Mouse (Mus musculus) limb, embryonic 14.5 days (tissue): Measurements from ENCODE around the gene Fbxl2. TPM values are rescaled to one million over a fixed set of nuclear protein-coding genes. Genes with fewer than 3 reads are reported as not detected.

Experiments used
- ATAC-seq: fragments of 200-750 bp; cut with Nextera tagmentation; 2 replicates; pipeline ENCODE4 v1.8.0; 2017; ENCODE audit warnings: low read depth, moderate number of reproducible peaks, moderate TSS enrichment; ENCODE audit not compliant: low FRiP score
- DNase-seq: peaks from one replicate; pipeline ENCODE4 v3.0.0-alpha.2; 2015; ENCODE audit warnings: low spot score
- H3K27ac ChIP-seq: fragments of 300-500 bp; sonication (generic); replicated peaks from 2 replicates; pipeline ENCODE4 v1.5.1; 2014; ENCODE audit warnings: low read depth, mild to moderate bottlenecking, low read length, moderate library complexity, mixed read lengths
- H3K27me3 ChIP-seq: fragments of 300-500 bp; sonication (generic); 2 replicates; pipeline ENCODE4 v1.6.1; 2014; ENCODE audit warnings: low read length, mixed read lengths; ENCODE audit not compliant: control insufficient read depth, insufficient read depth
- H3K36me3 ChIP-seq: fragments of 300-500 bp; sonication (generic); 2 replicates; pipeline ENCODE4 v1.6.1; 2014; ENCODE audit warnings: mild to moderate bottlenecking, low read length, moderate library complexity, mixed read lengths; ENCODE audit not compliant: control insufficient read depth, insufficient read depth
- H3K4me1 ChIP-seq: fragments of 300-500 bp; sonication (generic); 2 replicates; pipeline ENCODE4 v1.6.1; 2014; ENCODE audit warnings: antibody characterized with exemption, low read length, mixed read lengths; ENCODE audit not compliant: control insufficient read depth, insufficient read depth
- H3K4me2 ChIP-seq: fragments of 300-500 bp; sonication (generic); replicated peaks from 2 replicates; pipeline ENCODE4 v1.6.1; 2014; ENCODE audit warnings: low read depth, mild to moderate bottlenecking, low read length, moderate library complexity; ENCODE audit not compliant: severe bottlenecking
- H3K4me3 ChIP-seq: fragments of 300-500 bp; sonication (generic); replicated peaks from 2 replicates; pipeline ENCODE4 v1.5.1; 2014; ENCODE audit warnings: low read length
- H3K9ac ChIP-seq: fragments of 300-500 bp; sonication (generic); 2 replicates; pipeline ENCODE4 v1.6.1; 2014; ENCODE audit warnings: mild to moderate bottlenecking, low read depth, low read length, moderate library complexity; ENCODE audit not compliant: severe bottlenecking
- H3K9me3 ChIP-seq: fragments of 300-500 bp; sonication (generic); 2 replicates; pipeline ENCODE4 v1.6.1; 2016; ENCODE audit warnings: low read length; ENCODE audit not compliant: control insufficient read depth
- POLR2A ChIP-seq: fragments of 200-500 bp; IDR thresholded peaks from 2 replicates; pipeline ENCODE4 v1.8.0; 2012; ENCODE audit warnings: inconsistent platforms, mild to moderate bottlenecking, moderate library complexity, borderline replicate concordance; ENCODE audit not compliant: insufficient read depth, insufficient read length; ENCODE audit errors: extremely low read depth
- WGBS: fragments of 180-500 bp; shearing (Covaris S2); extraction: QIAGEN DNeasy Blood & Tissue Kit; methylation state at CpG from one replicate; pipeline ENCODE4 v1.1.7; 2014; 5-methylcytosine and 5-hydroxymethylcytosine counted together
- polyA plus RNA-seq, 2 experiments: library from polyadenylated mRNA; depleted of rRNA in 1 of 2; stranded (reverse) in 1 of 2; unstranded in 1 of 2; fragments of >200 nt; fragmentation: Nextera tagmentation in 1 of 2; extraction: Ambion mirVana in 1 of 2; gene quantifications; 2 replicates each; pipeline versions ENCODE4 v1.2.1 to v1.2.3; 2012 to 2014

Fbxl2 gene
- polyA plus RNA-seq, 2 experiments = 4.6 to 8.3 TPM

DNA sequence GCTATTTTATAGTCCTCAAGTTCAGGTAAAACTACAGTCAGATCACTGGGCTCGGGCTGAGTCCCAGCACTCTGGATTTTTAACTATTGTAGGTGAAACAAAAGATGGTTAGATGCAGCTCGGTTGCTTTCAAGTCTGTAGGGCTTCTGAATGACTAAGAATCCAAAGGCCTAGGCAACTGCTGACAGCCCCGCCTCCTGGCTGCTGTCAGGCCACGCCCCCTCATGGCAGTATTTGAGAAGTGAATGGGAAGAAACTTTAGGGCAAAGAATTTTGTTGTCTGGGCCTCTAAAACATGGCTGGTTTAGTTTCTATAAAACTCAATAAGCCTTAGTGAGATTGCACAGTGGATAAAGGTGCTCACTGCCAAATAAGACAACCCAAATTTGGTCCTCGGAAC, 36.5 kb downstream of the Fbxl2 start:
- Histone ChIP-seq H3K36me3 (no peaks in the 10 kb centered on the region), H3K4me1 (no peaks in the 10 kb centered on the region), H3K27me3 (no peaks in the 10 kb centered on the region), H3K9ac (no peak overlapping the region), H3K4me3 (no peak overlapping the region), H3K4me2 (no peak overlapping the region), H3K27ac (no peak overlapping the region), H3K9me3 (no peaks in the 10 kb centered on the region)
- WGBS = 45% methylated on average over 5 of the region's 5 CpGs
- no peak for TF ChIP-seq POLR2A
- DNase-seq (no peak), ATAC-seq (no peak)

DNA sequence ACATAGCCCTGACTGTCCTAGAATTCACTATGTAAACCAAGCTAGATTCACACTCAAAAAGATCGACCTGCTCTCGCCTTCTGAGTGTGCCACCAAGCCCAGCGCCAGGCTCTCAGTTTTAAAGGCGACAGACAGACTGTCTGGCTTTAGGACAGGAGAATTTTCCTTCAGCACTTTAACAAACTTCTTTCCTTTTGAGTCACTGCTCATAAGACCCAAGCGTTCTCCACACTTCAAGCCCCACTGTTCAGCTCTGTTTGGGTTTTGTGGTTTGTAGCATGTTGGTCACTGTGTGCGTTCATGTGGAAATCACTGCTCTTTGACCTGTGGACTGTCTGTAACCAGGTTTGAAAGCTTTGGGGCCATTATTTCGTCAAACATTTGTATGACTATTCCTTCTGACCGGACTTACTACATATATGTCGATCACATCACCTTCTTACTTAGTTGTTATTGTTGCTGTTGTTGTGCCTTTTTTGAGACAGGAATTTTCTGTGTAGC, 38.1 kb downstream of the Fbxl2 start:
- Histone ChIP-seq H3K9ac (no peak overlapping the region), H3K27me3 (no peaks in the 10 kb centered on the region), H3K36me3 (no peaks in the 10 kb centered on the region), H3K4me1 (no peaks in the 10 kb centered on the region), H3K4me2 (no peak overlapping the region), H3K9me3 (no peaks in the 10 kb centered on the region), H3K27ac (no peak overlapping the region), H3K4me3 (no peak overlapping the region)
- no peak for DNase-seq
- ATAC-seq = no peak
- WGBS = 94% methylated on average over 9 of the region's 9 CpGs
- no peak for TF ChIP-seq POLR2A

DNA sequence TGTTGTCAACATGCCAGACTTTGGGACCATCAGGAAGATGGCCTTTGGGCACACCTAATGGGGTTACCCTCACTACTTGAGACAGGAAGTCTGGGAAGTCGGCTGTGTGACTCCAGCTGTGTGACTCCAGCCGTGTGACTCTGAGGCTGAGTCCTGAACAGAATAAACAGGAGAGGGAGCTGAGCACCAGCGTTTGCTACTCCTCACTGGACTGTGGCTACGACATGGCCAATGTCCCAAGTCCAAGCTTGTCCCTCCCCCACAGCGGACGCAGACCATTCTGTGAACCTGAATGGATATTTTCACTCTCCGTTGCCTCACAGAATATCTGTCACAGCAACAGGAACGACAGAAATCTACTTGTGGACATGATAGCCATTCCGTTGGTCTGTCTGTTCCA, 39.2 kb downstream of the Fbxl2 start:
- Histone ChIP-seq H3K4me2 (no peak overlapping the region), H3K4me3 (no peak overlapping the region), H3K27ac (no peak overlapping the region), H3K4me1 (no peaks in the 10 kb centered on the region), H3K36me3 (no peaks in the 10 kb centered on the region), H3K27me3 (no peaks in the 10 kb centered on the region), H3K9me3 (no peaks in the 10 kb centered on the region), H3K9ac (no peak overlapping the region)
- DNase-seq = no peak
- ATAC-seq = no peak
- WGBS = 70% methylated on average over 9 of the region's 9 CpGs
- no peak for TF ChIP-seq POLR2A

DNA sequence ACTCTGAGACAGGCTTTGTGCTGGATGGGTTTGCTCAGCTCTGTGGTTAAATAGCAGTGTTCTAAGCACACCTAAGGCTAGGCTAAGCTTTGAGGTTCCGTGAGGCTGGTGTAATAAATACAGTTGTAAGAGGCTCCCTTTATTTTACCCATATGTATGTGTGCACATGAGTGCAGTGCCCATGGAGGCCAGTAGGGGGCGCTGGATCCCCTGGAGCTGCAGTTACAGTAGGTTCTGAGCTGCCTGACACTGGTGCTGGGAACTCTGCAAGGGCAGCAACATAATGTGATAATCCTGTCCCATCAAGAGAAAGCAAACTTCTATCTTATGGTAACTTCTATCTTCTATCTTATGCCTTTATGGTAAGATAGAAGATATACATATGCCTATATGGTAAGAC, 47.7 kb downstream of the Fbxl2 start:
- no peak overlapping the region for H3K9ac ChIP-seq
- DNase-seq (no peak), ATAC-seq (no peak)
- H3K9me3 ChIP-seq = no peaks in the 10 kb centered on the region
- no peaks in the 10 kb centered on the region for H3K4me1 ChIP-seq
- no peak overlapping the region for H3K4me2 ChIP-seq
- no peak overlapping the region for H3K27ac ChIP-seq
- no peak overlapping the region for H3K4me3 ChIP-seq
- H3K36me3 ChIP-seq = no peaks in the 10 kb centered on the region
- 60% methylated on average over 2 of the region's 2 CpGs for WGBS
- TF ChIP-seq POLR2A = no peak
- H3K27me3 ChIP-seq = no peaks in the 10 kb centered on the region

DNA sequence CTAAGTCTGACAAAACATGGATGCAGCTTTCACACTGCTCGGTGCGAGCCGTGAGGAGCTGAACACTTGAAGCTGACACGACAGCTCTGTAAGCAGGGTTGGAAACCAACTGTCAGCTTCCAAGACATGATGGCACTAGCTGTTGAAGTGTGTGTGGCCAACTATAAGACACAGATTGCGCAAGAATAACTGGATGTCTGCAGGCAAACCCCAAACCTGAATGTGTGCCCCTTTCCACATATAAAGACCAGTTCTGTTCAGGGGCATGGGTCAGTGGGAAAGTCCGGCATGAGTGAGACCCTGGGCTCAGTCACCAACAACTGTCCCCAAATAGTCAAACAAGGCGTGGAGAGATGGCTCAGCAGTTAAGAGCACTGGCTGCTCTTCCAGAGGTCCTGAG, 53.2 kb downstream of the Fbxl2 start:
- no peak for TF ChIP-seq POLR2A
- H3K4me2 ChIP-seq = no peak overlapping the region
- H3K9me3 ChIP-seq = no peaks in the 10 kb centered on the region
- 88% methylated on average over 7 of the region's 7 CpGs for WGBS
- DNase-seq (no peak), ATAC-seq (no peak)
- H3K4me1 ChIP-seq = no peaks in the 10 kb centered on the region
- no peaks in the 10 kb centered on the region for H3K36me3 ChIP-seq
- H3K27ac ChIP-seq = no peak overlapping the region
- no peak overlapping the region for H3K4me3 ChIP-seq
- H3K27me3 ChIP-seq = no peaks in the 10 kb centered on the region
- H3K9ac ChIP-seq = no peak overlapping the region

DNA sequence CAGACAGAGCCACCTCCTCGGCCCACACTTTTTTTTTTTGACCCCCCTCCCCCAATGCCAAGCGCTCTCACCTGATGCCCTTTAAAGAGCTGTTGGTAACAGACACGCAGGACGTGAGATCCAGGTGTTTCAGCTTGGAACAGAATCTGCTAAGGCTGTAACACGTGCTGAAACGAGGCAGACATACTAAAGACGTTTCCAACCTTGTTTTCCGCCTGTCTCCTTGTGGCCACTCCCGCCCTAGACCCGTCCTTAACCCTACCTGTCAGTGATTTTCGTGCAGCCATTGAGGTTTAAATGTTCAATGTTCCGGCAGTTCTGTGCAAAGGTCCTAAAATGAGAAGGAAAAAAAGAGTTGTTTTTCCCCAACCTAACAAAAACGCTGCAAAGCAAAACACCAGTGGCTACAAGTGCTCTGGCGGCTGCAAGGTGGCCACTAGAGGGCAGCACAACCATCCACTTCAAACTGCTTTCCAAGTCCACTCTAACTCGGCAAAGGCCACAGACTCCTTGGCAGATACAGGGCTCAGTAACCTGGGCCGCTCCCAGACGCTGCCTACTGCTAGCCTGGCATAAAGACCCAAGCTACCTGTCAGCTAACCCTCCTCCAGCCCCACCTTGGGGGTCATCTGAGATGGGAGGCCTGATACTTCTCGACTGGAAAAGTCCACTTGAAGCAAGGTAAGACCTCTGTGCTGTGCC, 55.3 kb downstream of the Fbxl2 start:
- Histone ChIP-seq H3K4me2 (peak overlapping the region; percentile 51), H3K9me3 (no peaks in the 10 kb centered on the region), H3K36me3 (no peaks in the 10 kb centered on the region), H3K4me3 (peak overlapping the region; percentile 24), H3K9ac (peak overlapping the region; percentile 9; the same call in 1 of the 2 replicates), H3K27me3 (no peaks in the 10 kb centered on the region), H3K27ac (no peak overlapping the region), H3K4me1 (no peaks in the 10 kb centered on the region)
- DNase-seq = peak; percentile 88
- whole genome bisulfite sequencing = 17% methylated on average over 18 of the region's 18 CpGs
- no peak for TF ChIP-seq POLR2A
- peak; percentile 79 for ATAC-seq
